Mouse (Mus musculus) embryonic facial prominence, embryonic 11.5 days (tissue): ENCODE measurements around the gene Lrrc49. TPM values are rescaled to one million over a fixed set of nuclear protein-coding genes. Genes with fewer than 3 reads are reported as not detected.

Source experiments
- ATAC-seq: fragments of 200-750 bp; cut with Nextera tagmentation; replicated peaks from 2 replicates; pipeline ENCODE4 v1.8.0; 2017; ENCODE audit warnings: low read depth; ENCODE audit not compliant: insufficient number of reproducible peaks, low FRiP score, low TSS enrichment
- DNase-seq: peaks from one replicate; pipeline ENCODE4 v3.0.0-alpha.2; 2015; ENCODE audit warnings: low spot score
- H3K27ac ChIP-seq: fragments of 300-500 bp; sonication (generic); replicated peaks from 2 replicates; pipeline ENCODE4 v1.5.1; 2014; ENCODE audit warnings: mild to moderate bottlenecking, low read depth, low read length, control low read depth
- H3K27me3 ChIP-seq: fragments of 300-500 bp; sonication (generic); 2 replicates; pipeline ENCODE4 v1.6.1; 2014; ENCODE audit warnings: mild to moderate bottlenecking, low read length, moderate library complexity, mixed read lengths; ENCODE audit not compliant: control insufficient read depth, insufficient read depth
- H3K36me3 ChIP-seq: fragments of 300-500 bp; sonication (generic); replicated peaks from 2 replicates; pipeline ENCODE4 v1.6.1; 2014; ENCODE audit warnings: low read depth, mild to moderate bottlenecking, low read length, moderate library complexity, mixed read lengths; ENCODE audit not compliant: control insufficient read depth, insufficient read depth
- H3K4me1 ChIP-seq: fragments of 300-500 bp; sonication (generic); 2 replicates; pipeline ENCODE4 v1.6.1; 2014; ENCODE audit warnings: low read length, mixed read lengths; ENCODE audit not compliant: control insufficient read depth, insufficient read depth
- H3K4me2 ChIP-seq: fragments of 300-500 bp; sonication (generic); 2 replicates; pipeline ENCODE4 v1.6.1; 2014; ENCODE audit warnings: low read depth, mild to moderate bottlenecking, control low read depth, low read length, moderate library complexity
- H3K4me3 ChIP-seq: fragments of 300-500 bp; sonication (generic); 2 replicates; pipeline ENCODE4 v1.5.1; 2014; ENCODE audit warnings: low read depth, low read length, control low read depth
- H3K9ac ChIP-seq: fragments of 300-500 bp; sonication (generic); replicated peaks from 2 replicates; pipeline ENCODE4 v1.6.1; 2014; ENCODE audit warnings: mild to moderate bottlenecking, control low read depth, low read length
- H3K9me3 ChIP-seq: fragments of 300-500 bp; sonication (generic); replicated peaks from 2 replicates; pipeline ENCODE4 v1.6.1; 2016; ENCODE audit warnings: mild to moderate bottlenecking, low read length, inconsistent platforms, mixed read lengths; ENCODE audit not compliant: control insufficient read depth
- WGBS: fragments of 180-500 bp; shearing (Covaris S2); extraction: QIAGEN DNeasy Blood & Tissue Kit; methylation state at CpG from one replicate; pipeline ENCODE4 v1.1.7; 2014; 5-methylcytosine and 5-hydroxymethylcytosine counted together
- polyA plus RNA-seq: library from polyadenylated mRNA; unstranded; fragments of >200 nt; fragmentation: Nextera tagmentation; extraction: Ambion mirVana; gene quantifications from 2 replicates; pipeline ENCODE4 v1.2.1, GENCODE M21; 2014

The Lrrc49 gene
- polyA plus RNA-seq, 1 experiment from 2014 or later, result 38.7 TPM

GRCm38 (mm10) chr9:60551238-60551637 lies 136.7 kb downstream of the Lrrc49 start:
- no peak for DNase-seq
- no peaks in the 10 kb centered on the region for H3K36me3 ChIP-seq
- no peak overlapping the region for H3K4me3 ChIP-seq
- no peaks in the 10 kb centered on the region for H3K9me3 ChIP-seq
- no peak overlapping the region for H3K27ac ChIP-seq
- no peak for ATAC-seq
- H3K4me2 ChIP-seq, result no peak overlapping the region
- no peaks in the 10 kb centered on the region for H3K27me3 ChIP-seq
- no peaks in the 10 kb centered on the region for H3K4me1 ChIP-seq
- WGBS, result 96% methylated on average over 4 of the region's 4 CpGs
- H3K9ac ChIP-seq, result no peak overlapping the region

- Histone ChIP-seq H3K36me3 (no peaks in the 10 kb centered on the region), H3K27me3 (no peaks in the 10 kb centered on the region), H3K9ac (no peak overlapping the region), H3K9me3 (no peaks in the 10 kb centered on the region), H3K4me3 (no peak overlapping the region), H3K4me1 (no peaks in the 10 kb centered on the region), H3K27ac (no peak overlapping the region), H3K4me2 (no peak overlapping the region)
- no peak for ATAC-seq
- peak; percentile 59 for DNase-seq
- 24% methylated on average over 4 of the region's 4 CpGs for WGBS
These were observed 139.8 kb downstream of the Lrrc49 start for GRCm38 (mm10) chr9:60548182-60548581.

GRCm38 (mm10) chr9:60546169-60546568 lies 141.8 kb downstream of the Lrrc49 start:
- no peak overlapping the region for H3K27ac ChIP-seq
- no peak overlapping the region for H3K9ac ChIP-seq
- no peak for DNase-seq
- H3K36me3 ChIP-seq, result no peaks in the 10 kb centered on the region
- no peak for ATAC-seq
- no peaks in the 10 kb centered on the region for H3K4me1 ChIP-seq
- H3K9me3 ChIP-seq, result no peaks in the 10 kb centered on the region
- no peaks in the 10 kb centered on the region for H3K27me3 ChIP-seq
- H3K4me2 ChIP-seq, result no peak overlapping the region
- H3K4me3 ChIP-seq, result no peak overlapping the region
- 83% methylated on average over 2 of the region's 2 CpGs for WGBS

- 75% methylated on average over 13 of the region's 13 CpGs for WGBS
- no peaks in the 10 kb centered on the region for H3K9me3 ChIP-seq
These were observed 142.4 kb downstream of the Lrrc49 start for GRCm38 (mm10) chr9:60545361-60546096.

GRCm38 (mm10) chr9:60543422-60544015 lies 144.4 kb downstream of the Lrrc49 start:
- Histone ChIP-seq H3K9me3 (no peaks in the 10 kb centered on the region), H3K9ac (no peak overlapping the region), H3K36me3 (no peaks in the 10 kb centered on the region), H3K4me1 (no peaks in the 10 kb centered on the region), H3K27ac (no peak overlapping the region), H3K4me2 (no peak overlapping the region), H3K27me3 (no peaks in the 10 kb centered on the region), H3K4me3 (no peak overlapping the region)
- 56% methylated on average over 7 of the region's 7 CpGs for WGBS
- peak; percentile 53 for DNase-seq
- ATAC-seq, result no peak

More at GRCm38 (mm10) chr9:60545361-60546096, 142.4 kb downstream of the Lrrc49 start:
- DNase-seq, result no peak
- ATAC-seq, result no peak
- H3K36me3 ChIP-seq, result no peaks in the 10 kb centered on the region
- no peak overlapping the region for H3K27ac ChIP-seq
- no peak overlapping the region for H3K4me3 ChIP-seq
- H3K27me3 ChIP-seq, result no peaks in the 10 kb centered on the region
- H3K4me1 ChIP-seq, result no peaks in the 10 kb centered on the region
- no peak overlapping the region for H3K4me2 ChIP-seq
- H3K9ac ChIP-seq, result no peak overlapping the region

GRCm38 (mm10) chr9:60530310-60530709 lies 157.6 kb downstream of the Lrrc49 start:
- Histone ChIP-seq H3K4me2 (no peak overlapping the region), H3K4me3 (no peak overlapping the region), H3K27ac (no peak overlapping the region), H3K9me3 (no peaks in the 10 kb centered on the region), H3K9ac (no peak overlapping the region), H3K36me3 (no peaks in the 10 kb centered on the region), H3K27me3 (no peaks in the 10 kb centered on the region), H3K4me1 (no peaks in the 10 kb centered on the region)
- no peak for ATAC-seq
- DNase-seq, result no peak
- 81% methylated on average over 12 of the region's 12 CpGs for WGBS

GRCm38 (mm10) chr9:60529348-60530243 lies 158.4 kb downstream of the Lrrc49 start:
- Histone ChIP-seq H3K27ac (no peak overlapping the region), H3K9ac (no peak overlapping the region), H3K27me3 (no peaks in the 10 kb centered on the region), H3K4me2 (no peak overlapping the region), H3K4me1 (no peaks in the 10 kb centered on the region), H3K36me3 (no peaks in the 10 kb centered on the region), H3K4me3 (no peak overlapping the region), H3K9me3 (no peaks in the 10 kb centered on the region)
- WGBS, result 85% methylated on average over 10 of the region's 10 CpGs
- ATAC-seq (no peak), DNase-seq (no peak)
